Mouse (Mus musculus): Measurements from ENCODE around the gene Wdr77. TPM values are rescaled to one million over a fixed set of nuclear protein-coding genes. Genes with fewer than 3 reads are reported as not detected.
"Not testable (repeated sequence)": the region's sequence is repeated elsewhere in the genome, so short reads cannot be mapped to it uniquely, and the experiment has no call there.

The Wdr77 gene
- total RNA-seq (2014; rRNA removed; ENCODE audit: low replicate concordance) = 54.8 and 63.0 TPM in 2 replicates
- 57.5 and 63.1 TPM in 2 replicates for polyA plus RNA-seq (2015; fragmentation: Nextera tagmentation; extraction: Ambion mirVana)

DNA sequence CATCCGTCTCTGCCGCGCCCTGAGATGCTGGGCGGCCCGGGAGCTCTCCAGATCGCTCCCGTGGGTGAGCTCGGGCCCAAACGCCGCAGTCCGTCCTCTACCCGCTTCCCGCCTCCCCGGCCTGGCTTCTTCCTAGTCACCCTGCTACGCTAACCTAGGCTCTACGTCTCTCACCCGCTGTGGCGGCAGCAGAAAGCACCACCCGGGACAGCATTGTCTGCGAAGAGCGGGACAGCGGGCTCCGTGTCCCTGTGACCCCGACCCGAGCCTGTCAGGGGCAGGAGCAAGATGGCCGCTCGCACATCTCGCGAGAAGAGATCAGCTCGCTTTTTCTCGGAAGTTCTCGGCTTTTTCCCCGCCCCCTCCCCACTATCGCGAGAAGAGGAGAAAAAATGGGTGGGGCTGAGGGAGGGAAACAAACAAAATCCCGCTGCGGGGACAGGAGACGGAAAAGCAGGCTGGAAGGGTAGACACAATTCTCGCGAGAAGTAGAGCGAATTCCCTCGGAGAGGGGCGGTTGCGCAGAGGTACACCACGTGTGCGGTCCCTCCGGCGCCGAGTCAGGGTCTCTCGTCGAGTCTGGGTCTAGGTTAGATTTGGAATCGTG, at the start of gene Wdr77:
TSS of gene Wdr77 (plus strand) at position 396 of the 607 bp plus-strand sequence.
- peak within 1 kb of the TSS; percentile 93 for H3K9ac ChIP-seq (replicated peaks; ENCODE audit: low read depth, low read length)
- H3K9me3 ChIP-seq (replicated peaks; ENCODE audit: control insufficient read depth, low read length) = no peaks in the 10 kb centered on the region
- DNase-seq (ENCODE audit: low spot score) (peak; percentile 99), ATAC-seq (ENCODE audit: insufficient read depth, low read depth) (peak; percentile 96)
- H3K4me2 ChIP-seq (ENCODE audit: low read depth, low read length) = peak within 1 kb of the TSS; percentile 92
- no peak for TF ChIP-seq CTCF (IDR thresholded peaks at IDR 0.05; ENCODE audit: low read depth)
- TF ChIP-seq EP300 (IDR thresholded peaks at IDR 0.05; ENCODE audit: low read depth) = peak; percentile 100
- H3K27ac ChIP-seq (ENCODE audit: low read depth) = peak within 1 kb of the TSS; percentile 96
- peak within 1 kb of the TSS; percentile 77 for H3K4me3 ChIP-seq (ENCODE audit: low read depth, low read length)
- H3K27me3 ChIP-seq (ENCODE audit: control insufficient read depth, insufficient read depth, low read length) = no peaks in the 10 kb centered on the region
- WGBS = under 1% methylated on average over 46 of the region's 52 CpGs
- peaks cover 40% of the 10 kb centered on the region for H3K36me3 ChIP-seq (replicated peaks; ENCODE audit: control insufficient read depth, insufficient read depth, low read length)
- H3K4me1 ChIP-seq (ENCODE audit: control insufficient read depth, insufficient read depth) = peaks cover 33% of the 10 kb centered on the region

DNA sequence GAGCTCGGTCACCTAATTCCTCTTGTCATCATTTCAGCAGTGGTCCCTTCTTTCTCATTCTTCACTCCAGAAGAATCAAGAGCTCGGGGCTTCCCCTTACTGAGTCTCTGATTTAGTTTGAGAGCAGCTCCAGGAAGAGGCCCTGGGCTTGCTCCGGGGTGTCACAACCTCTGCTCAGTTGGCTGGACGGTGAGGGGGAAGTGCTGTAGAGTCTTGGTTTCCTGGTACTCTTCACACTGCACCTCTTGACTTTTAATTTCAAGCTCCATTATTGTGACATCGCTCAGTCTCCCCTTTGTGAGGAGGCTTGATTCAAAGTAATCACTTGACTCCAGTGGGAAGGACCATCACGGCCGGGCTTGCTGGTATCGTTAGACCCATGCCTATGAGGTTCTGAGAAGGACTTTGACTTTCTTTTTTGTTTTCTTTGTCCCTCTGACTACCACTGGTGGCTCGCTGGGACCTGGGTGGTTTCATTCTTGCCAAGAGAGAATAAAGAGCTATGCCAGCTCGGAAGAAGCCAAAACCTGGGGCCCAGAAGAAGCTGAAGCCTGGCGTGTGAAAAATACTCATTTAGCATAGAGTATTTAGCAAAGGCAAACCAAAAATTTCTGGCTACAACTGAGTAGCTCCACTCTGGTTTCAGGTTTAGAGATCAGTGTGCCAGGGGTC, 48.5 kb upstream of the Wdr77 start:
- Histone ChIP-seq H3K4me3 (ENCODE audit: low read depth, low read length) (no peak overlapping the region), H3K27me3 (ENCODE audit: control insufficient read depth, insufficient read depth, low read length) (0 out of 2 replicates have a peak, but pooled peaks cover 3% of the 10 kb centered on the region), H3K27ac (ENCODE audit: low read depth) (no peak overlapping the region), H3K36me3 (replicated peaks; ENCODE audit: control insufficient read depth, insufficient read depth, low read length) (no peaks in the 10 kb centered on the region), H3K4me1 (ENCODE audit: control insufficient read depth, insufficient read depth) (peaks cover 18% of the 10 kb centered on the region), H3K9me3 (replicated peaks; ENCODE audit: control insufficient read depth, low read length) (no peaks in the 10 kb centered on the region), H3K9ac (replicated peaks; ENCODE audit: low read depth, low read length) (no peak overlapping the region), H3K4me2 (ENCODE audit: low read depth, low read length) (no peak overlapping the region)
- no peak for ATAC-seq (ENCODE audit: insufficient read depth, low read depth)
- WGBS = 73% methylated on average over 11 of the region's 11 CpGs
- no peak for DNase-seq (ENCODE audit: low spot score)
- TF ChIP-seq EP300 (IDR thresholded peaks at IDR 0.05; ENCODE audit: low read depth) (no peak), CTCF (IDR thresholded peaks at IDR 0.05; ENCODE audit: low read depth) (no peak)

DNA sequence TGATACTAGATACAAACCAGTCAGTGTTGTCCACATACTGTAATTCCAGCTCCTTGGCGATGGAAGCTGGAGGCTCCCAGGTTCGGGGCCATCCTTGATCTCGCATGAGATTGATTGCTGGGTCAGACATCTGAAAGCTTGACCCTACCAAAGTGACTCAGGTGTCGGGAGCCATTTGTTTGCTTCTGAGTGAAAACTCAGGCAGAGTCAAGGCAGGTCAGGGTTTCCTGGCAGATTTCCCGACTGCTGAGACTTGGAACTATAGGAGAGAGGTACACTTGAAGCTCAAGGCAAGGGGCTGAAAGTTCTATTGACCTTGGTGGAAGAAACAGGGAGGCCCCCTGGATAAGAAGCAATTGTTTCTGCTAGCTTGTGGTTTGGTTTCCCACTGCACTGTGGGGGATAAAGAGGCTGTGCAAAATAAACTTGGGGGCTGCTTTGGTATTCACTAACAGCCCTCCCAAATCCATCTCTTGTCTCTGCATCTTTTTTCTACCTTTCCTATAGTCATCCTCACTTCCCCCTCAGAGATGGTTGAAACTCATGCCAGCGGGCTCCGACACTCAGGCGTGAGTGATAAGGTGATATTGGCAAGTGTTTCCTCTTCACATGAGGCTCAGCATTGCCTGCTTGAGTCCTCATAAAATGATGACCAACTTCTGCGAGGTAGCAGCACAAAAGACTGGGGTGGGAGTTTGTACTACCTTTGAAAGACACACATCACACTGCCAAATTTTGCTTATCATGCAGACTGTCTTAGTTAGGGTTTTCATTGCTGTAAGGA, 46.9 kb upstream of the Wdr77 start:
- 59% methylated on average over 9 of the region's 9 CpGs for WGBS
- H3K9ac ChIP-seq (replicated peaks; ENCODE audit: low read depth, low read length) = no peak overlapping the region
- H3K4me1 ChIP-seq (ENCODE audit: control insufficient read depth, insufficient read depth) = peaks cover 18% of the 10 kb centered on the region

DNA sequence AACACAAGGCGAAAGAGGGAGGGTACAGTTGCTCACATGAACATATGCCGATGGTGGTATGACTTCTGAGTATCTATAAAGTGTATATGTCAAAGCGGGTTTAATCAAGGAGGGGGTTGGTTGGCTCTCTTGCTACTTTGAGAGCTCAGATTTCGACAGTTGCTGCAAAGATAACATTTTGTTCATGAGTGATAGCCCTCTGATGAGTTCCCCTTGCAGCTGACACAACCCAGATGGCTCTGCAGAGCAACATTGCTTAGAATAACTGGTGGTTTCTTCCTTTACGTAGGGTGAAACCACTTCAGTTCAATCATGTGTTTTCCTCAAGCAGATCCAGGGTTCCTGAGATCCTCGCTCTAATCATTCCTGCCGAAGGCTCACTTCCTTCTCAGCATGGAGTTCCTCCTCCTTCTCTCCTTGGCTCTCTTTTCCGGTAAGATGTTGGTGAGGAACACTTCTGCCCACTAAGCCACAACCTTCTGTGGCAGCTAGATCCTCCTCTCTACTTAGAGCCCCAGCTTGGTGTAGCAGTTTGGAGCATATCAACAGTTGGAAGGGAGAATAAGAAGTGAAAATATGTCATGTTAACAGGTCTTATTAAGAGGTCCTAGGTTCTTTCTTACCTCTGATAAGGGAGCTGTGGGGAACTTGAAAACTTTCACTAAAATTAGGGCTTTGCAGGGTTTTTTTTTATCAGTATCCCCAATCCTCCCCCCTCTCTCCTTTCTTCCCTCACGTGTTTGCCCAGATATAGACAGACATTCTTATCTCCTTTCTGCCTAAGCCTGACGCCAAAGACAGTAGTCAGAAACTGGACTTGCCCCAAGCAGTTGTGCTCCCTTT, 45.1 kb upstream of the Wdr77 start:
- WGBS = 13% methylated on average over 10 of the region's 10 CpGs
- no peak overlapping the region for H3K27ac ChIP-seq (ENCODE audit: low read depth)
- no peak for DNase-seq (ENCODE audit: low spot score)
- ATAC-seq (ENCODE audit: insufficient read depth, low read depth) = no peak
- no peak overlapping the region for H3K4me3 ChIP-seq (ENCODE audit: low read depth, low read length)
- H3K36me3 ChIP-seq (replicated peaks; ENCODE audit: control insufficient read depth, insufficient read depth, low read length) = no peaks in the 10 kb centered on the region
- peak overlapping the region; percentile 8; the same call in 1 of the 2 replicates for H3K4me2 ChIP-seq (ENCODE audit: low read depth, low read length)
- 0 out of 2 replicates have a peak, but pooled peaks cover 3% of the 10 kb centered on the region for H3K27me3 ChIP-seq (ENCODE audit: control insufficient read depth, insufficient read depth, low read length)
- H3K9me3 ChIP-seq (replicated peaks; ENCODE audit: control insufficient read depth, low read length) = no peaks in the 10 kb centered on the region
- TF ChIP-seq EP300 (IDR thresholded peaks at IDR 0.05; ENCODE audit: low read depth) = no peak
- TF ChIP-seq CTCF (IDR thresholded peaks at IDR 0.05; ENCODE audit: low read depth) = no peak
- H3K9ac ChIP-seq (replicated peaks; ENCODE audit: low read depth, low read length) = no peak overlapping the region
- peaks cover 18% of the 10 kb centered on the region for H3K4me1 ChIP-seq (ENCODE audit: control insufficient read depth, insufficient read depth)

More for the DNA sequence above, 46.9 kb upstream of the Wdr77 start:
- DNase-seq (ENCODE audit: low spot score) (no peak), ATAC-seq (ENCODE audit: insufficient read depth, low read depth) (no peak)
- Histone ChIP-seq H3K27ac (ENCODE audit: low read depth) (no peak overlapping the region), H3K4me3 (ENCODE audit: low read depth, low read length) (no peak overlapping the region), H3K27me3 (ENCODE audit: control insufficient read depth, insufficient read depth, low read length) (0 out of 2 replicates have a peak, but pooled peaks cover 3% of the 10 kb centered on the region), H3K9me3 (replicated peaks; ENCODE audit: control insufficient read depth, low read length) (no peaks in the 10 kb centered on the region), H3K36me3 (replicated peaks; ENCODE audit: control insufficient read depth, insufficient read depth, low read length) (no peaks in the 10 kb centered on the region), H3K4me2 (ENCODE audit: low read depth, low read length) (no peak overlapping the region)
- TF ChIP-seq EP300 (IDR thresholded peaks at IDR 0.05; ENCODE audit: low read depth) = no peak
- TF ChIP-seq CTCF (IDR thresholded peaks at IDR 0.05; ENCODE audit: low read depth) = no peak

DNA sequence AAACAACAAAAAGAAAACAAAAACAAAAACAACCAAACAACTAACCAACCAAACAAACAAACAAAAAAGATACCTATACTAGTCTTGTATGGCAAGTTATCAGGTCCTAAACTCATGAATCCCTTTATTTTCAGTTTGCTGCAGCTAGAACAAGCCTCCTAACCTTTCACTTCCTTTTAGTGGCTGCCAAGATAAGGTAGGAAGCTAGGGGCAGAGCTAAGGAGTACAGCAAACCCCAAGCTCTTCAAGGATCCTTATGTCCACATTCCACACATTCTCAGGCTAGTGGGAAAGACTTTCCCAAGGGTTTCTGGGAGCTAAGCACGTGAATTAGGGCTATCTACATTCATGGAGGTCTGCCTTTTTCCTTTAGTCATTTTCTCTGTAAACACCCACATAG, 43.9 kb upstream of the Wdr77 start:
- no peak overlapping the region for H3K4me2 ChIP-seq (ENCODE audit: low read depth, low read length)
- peaks cover 18% of the 10 kb centered on the region for H3K4me1 ChIP-seq (ENCODE audit: control insufficient read depth, insufficient read depth)
- H3K36me3 ChIP-seq (replicated peaks; ENCODE audit: control insufficient read depth, insufficient read depth, low read length) = no peaks in the 10 kb centered on the region
- no peak overlapping the region for H3K9ac ChIP-seq (replicated peaks; ENCODE audit: low read depth, low read length)
- H3K27ac ChIP-seq (ENCODE audit: low read depth) = no peak overlapping the region
- H3K4me3 ChIP-seq (ENCODE audit: low read depth, low read length) = no peak overlapping the region
- DNase-seq (ENCODE audit: low spot score) (no peak), ATAC-seq (ENCODE audit: insufficient read depth, low read depth) (no peak)
- 53% methylated on average over 1 of the region's 1 CpGs for WGBS
- 0 out of 2 replicates have a peak, but pooled peaks cover 3% of the 10 kb centered on the region for H3K27me3 ChIP-seq (ENCODE audit: control insufficient read depth, insufficient read depth, low read length)
- H3K9me3 ChIP-seq (replicated peaks; ENCODE audit: control insufficient read depth, low read length) = no peaks in the 10 kb centered on the region
- no peak for TF ChIP-seq EP300 (IDR thresholded peaks at IDR 0.05; ENCODE audit: low read depth)
- no peak for TF ChIP-seq CTCF (IDR thresholded peaks at IDR 0.05; ENCODE audit: low read depth)

DNA sequence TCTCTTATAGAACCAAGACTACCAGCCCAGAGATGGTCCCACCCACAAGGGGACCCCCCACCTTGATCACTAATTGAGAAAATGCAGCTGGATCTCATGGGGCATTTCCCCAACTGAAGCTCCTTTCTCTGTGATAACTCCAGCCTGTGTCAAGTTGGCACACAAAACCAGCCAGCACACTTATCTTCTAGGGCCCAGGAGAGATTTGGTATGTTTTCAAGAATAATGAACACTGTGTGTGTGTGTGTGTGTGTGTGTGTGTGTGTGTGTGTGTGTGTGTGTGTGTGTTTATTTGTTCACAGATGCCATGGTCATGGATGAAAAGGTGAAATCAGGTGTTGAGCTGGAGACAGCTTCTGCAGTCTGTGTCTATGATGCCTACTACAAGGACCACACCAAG, 42.7 kb upstream of the Wdr77 start:
- H3K4me3 ChIP-seq (ENCODE audit: low read depth, low read length); H3K27me3 ChIP-seq (ENCODE audit: control insufficient read depth, insufficient read depth, low read length); H3K36me3 ChIP-seq (replicated peaks; ENCODE audit: control insufficient read depth, insufficient read depth, low read length); ATAC-seq (ENCODE audit: insufficient read depth, low read depth); H3K9me3 ChIP-seq (replicated peaks; ENCODE audit: control insufficient read depth, low read length); H3K4me2 ChIP-seq (ENCODE audit: low read depth, low read length); H3K27ac ChIP-seq (ENCODE audit: low read depth); H3K9ac ChIP-seq (replicated peaks; ENCODE audit: low read depth, low read length); DNase-seq (ENCODE audit: low spot score): not testable (repeated sequence)
- peaks cover 18% of the 10 kb centered on the region for H3K4me1 ChIP-seq (ENCODE audit: control insufficient read depth, insufficient read depth)

All from heart, postnatal 0 days (tissue).